Mouse (Mus musculus): ENCODE data around the gene Fam83d. TPM values are rescaled to one million over a fixed set of nuclear protein-coding genes. Genes with fewer than 3 reads are reported as not detected.

Gene Fam83d
- polyA plus RNA-seq, 1 experiment, result 2.2 TPM

GRCm38 (mm10) chr2:158795043-158795442 lies 27.1 kb downstream of the Fam83d start:
- no peak for TF ChIP-seq POLR2A (IDR thresholded peaks at IDR 0.05; ENCODE audit: extremely low read depth, insufficient read depth, low read length)
- no peak for TF ChIP-seq CTCF (IDR thresholded peaks at IDR 0.05; ENCODE audit: extremely low read depth, insufficient read depth, low read length)
- no peak overlapping the region for H3K27ac ChIP-seq (ENCODE audit: insufficient read depth, low read length)
- peaks cover 4% of the 10 kb centered on the region; the same call in 1 of the 2 replicates for H3K4me1 ChIP-seq (ENCODE audit: control insufficient read depth, insufficient read depth, low read length)
- peak overlapping the region; percentile 66 for H3K4me3 ChIP-seq (ENCODE audit: insufficient read depth, low read length)

GRCm38 (mm10) chr2:158795875-158796274 lies 28.0 kb downstream of the Fam83d start:
- TF ChIP-seq POLR2A (IDR thresholded peaks at IDR 0.05; ENCODE audit: extremely low read depth, insufficient read depth, low read length) (no peak), CTCF (IDR thresholded peaks at IDR 0.05; ENCODE audit: extremely low read depth, insufficient read depth, low read length) (no peak)
- Histone ChIP-seq H3K27ac (ENCODE audit: insufficient read depth, low read length) (no peak overlapping the region), H3K4me1 (ENCODE audit: control insufficient read depth, insufficient read depth, low read length) (peaks cover 4% of the 10 kb centered on the region; the same call in 1 of the 2 replicates), H3K4me3 (ENCODE audit: insufficient read depth, low read length) (no peak overlapping the region)

DNA sequence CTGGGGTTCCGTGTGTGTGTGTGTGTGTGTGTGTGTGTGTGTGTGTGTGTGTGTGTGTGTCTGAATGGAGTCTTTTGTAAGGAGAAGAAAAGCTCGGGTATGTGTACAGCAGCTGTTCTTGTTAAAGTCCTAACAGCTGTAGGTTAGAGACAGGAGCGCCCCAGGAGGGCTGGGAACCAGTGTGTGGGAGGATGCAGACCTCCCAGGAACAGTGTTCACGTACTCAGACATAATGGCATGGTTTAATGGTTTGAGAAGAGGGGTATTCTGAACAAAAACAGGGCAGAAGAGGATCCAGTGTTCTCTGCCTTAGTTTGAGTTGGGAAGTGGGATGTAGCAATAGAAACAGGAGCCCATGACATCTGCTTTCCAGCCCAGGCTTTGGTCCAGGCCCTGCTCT lies 31.4 kb downstream of the Fam83d start:
- TF ChIP-seq CTCF (IDR thresholded peaks at IDR 0.05; ENCODE audit: extremely low read depth, insufficient read depth, low read length) (no peak), POLR2A (IDR thresholded peaks at IDR 0.05; ENCODE audit: extremely low read depth, insufficient read depth, low read length) (no peak)
- Histone ChIP-seq H3K4me3 (ENCODE audit: insufficient read depth, low read length) (no peak overlapping the region), H3K27ac (ENCODE audit: insufficient read depth, low read length) (no peak overlapping the region), H3K4me1 (ENCODE audit: control insufficient read depth, insufficient read depth, low read length) (peaks cover 2% of the 10 kb centered on the region; the same call in 1 of the 2 replicates)

DNA sequence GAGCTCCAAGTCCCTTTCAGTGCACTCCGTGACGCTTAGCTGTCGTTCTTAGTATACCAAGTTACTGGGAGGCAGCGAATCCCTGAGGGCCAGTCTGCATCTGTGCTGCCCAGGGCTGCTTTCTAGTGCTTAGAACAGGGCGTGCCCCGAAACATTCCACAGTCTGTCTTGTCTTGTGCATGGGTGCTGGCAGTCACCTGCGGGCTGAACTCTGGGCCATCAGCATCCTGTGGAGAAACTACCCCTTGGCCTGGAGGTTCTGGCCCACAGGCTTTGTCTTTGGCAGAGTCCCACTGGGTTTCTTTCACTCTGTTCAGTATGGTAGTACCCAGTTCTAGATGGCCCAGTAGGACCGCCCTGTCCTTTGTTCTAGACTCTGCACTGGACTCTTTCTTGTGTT lies 32.9 kb downstream of the Fam83d start:
- no peak overlapping the region for H3K4me3 ChIP-seq (ENCODE audit: insufficient read depth, low read length)
- TF ChIP-seq CTCF (IDR thresholded peaks at IDR 0.05; ENCODE audit: extremely low read depth, insufficient read depth, low read length) (no peak), POLR2A (IDR thresholded peaks at IDR 0.05; ENCODE audit: extremely low read depth, insufficient read depth, low read length) (no peak)
- no peaks in the 10 kb centered on the region for H3K4me1 ChIP-seq (ENCODE audit: control insufficient read depth, insufficient read depth, low read length)
- no peak overlapping the region for H3K27ac ChIP-seq (ENCODE audit: insufficient read depth, low read length)

GRCm38 (mm10) chr2:158803575-158803974 lies 35.7 kb downstream of the Fam83d start:
- Histone ChIP-seq H3K27ac (ENCODE audit: insufficient read depth, low read length) (no peak overlapping the region), H3K4me3 (ENCODE audit: insufficient read depth, low read length) (no peak overlapping the region), H3K4me1 (ENCODE audit: control insufficient read depth, insufficient read depth, low read length) (no peaks in the 10 kb centered on the region)
- TF ChIP-seq POLR2A (IDR thresholded peaks at IDR 0.05; ENCODE audit: extremely low read depth, insufficient read depth, low read length) (no peak), CTCF (IDR thresholded peaks at IDR 0.05; ENCODE audit: extremely low read depth, insufficient read depth, low read length) (no peak)

DNA sequence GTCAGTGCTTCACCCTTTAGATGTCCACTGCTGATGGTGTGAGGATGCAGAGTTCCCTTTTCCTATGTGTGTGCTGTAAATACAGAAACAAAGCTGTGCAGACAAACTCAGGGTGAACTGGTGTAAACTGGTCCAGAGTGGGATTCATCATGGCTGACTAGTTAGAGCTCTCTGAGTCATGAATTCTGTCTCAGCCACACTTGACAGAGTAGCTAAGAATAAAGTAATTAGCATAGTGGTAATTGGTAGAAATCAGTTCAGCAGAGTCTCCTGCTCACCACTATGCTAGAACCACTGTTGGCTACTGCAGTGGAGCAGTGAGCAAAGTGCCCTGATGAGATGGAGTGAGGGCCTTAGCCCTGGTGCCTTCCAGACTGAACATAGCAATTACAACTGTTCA lies 47.8 kb downstream of the Fam83d start:
- H3K27ac ChIP-seq (ENCODE audit: insufficient read depth, low read length), result no peak overlapping the region
- peaks cover 2% of the 10 kb centered on the region; the same call in 1 of the 2 replicates for H3K4me1 ChIP-seq (ENCODE audit: control insufficient read depth, insufficient read depth, low read length)
- TF ChIP-seq POLR2A (IDR thresholded peaks at IDR 0.05; ENCODE audit: extremely low read depth, insufficient read depth, low read length), result no peak
- no peak for TF ChIP-seq CTCF (IDR thresholded peaks at IDR 0.05; ENCODE audit: extremely low read depth, insufficient read depth, low read length)
- H3K4me3 ChIP-seq (ENCODE audit: insufficient read depth, low read length), result no peak overlapping the region

- H3K27ac ChIP-seq (ENCODE audit: insufficient read depth, low read length), result no peak overlapping the region
- H3K4me3 ChIP-seq (ENCODE audit: insufficient read depth, low read length), result no peak overlapping the region
- TF ChIP-seq CTCF (IDR thresholded peaks at IDR 0.05; ENCODE audit: extremely low read depth, insufficient read depth, low read length) (no peak), POLR2A (IDR thresholded peaks at IDR 0.05; ENCODE audit: extremely low read depth, insufficient read depth, low read length) (no peak)
- peaks cover 2% of the 10 kb centered on the region; the same call in 1 of the 2 replicates for H3K4me1 ChIP-seq (ENCODE audit: control insufficient read depth, insufficient read depth, low read length)
Measured at GRCm38 (mm10) chr2:158816239-158816638, 48.3 kb downstream of the Fam83d start.

DNA sequence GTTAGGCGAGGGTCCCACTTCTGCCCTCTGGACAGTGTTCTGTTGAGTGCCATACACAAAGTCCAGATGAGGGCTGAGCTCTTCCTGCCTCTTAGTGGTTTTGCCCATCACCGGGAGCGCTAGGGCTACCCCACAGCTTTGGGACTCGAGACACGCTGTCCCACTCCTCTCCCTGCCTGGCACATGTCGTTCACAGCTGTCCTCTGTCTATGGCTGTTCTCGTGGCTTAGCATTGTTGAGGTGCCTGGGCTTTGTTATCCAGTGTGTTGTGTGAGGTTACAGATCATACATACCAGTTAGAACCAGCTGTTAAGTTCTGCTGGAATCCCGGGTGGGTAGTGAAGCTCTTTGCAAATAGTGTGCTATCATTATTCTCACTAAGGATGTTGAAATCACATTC lies 49.8 kb downstream of the Fam83d start:
- Histone ChIP-seq H3K27ac (ENCODE audit: insufficient read depth, low read length) (no peak overlapping the region), H3K4me3 (ENCODE audit: insufficient read depth, low read length) (no peak overlapping the region), H3K4me1 (ENCODE audit: control insufficient read depth, insufficient read depth, low read length) (peaks cover 2% of the 10 kb centered on the region; the same call in 1 of the 2 replicates)
- TF ChIP-seq CTCF (IDR thresholded peaks at IDR 0.05; ENCODE audit: extremely low read depth, insufficient read depth, low read length) (no peak), POLR2A (IDR thresholded peaks at IDR 0.05; ENCODE audit: extremely low read depth, insufficient read depth, low read length) (no peak)

DNA sequence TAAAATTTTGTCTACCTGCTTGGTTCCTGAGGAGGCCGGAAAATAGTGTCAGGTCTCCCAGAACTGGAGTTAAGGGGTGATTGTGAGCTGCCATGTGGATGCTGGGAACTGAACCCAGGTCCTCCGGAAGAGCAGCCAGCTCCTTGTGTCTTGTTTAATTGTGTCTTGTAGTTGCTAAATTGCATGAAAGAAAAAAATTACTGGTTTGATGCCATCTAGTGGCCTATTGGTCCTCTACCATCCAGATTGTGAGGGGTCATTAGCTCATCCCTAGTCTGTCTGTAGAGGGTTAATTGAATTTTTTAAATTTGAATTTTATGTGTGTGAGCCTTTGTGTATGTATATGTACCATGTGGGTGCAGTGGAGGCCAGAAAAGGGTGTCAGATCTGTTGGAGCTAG lies 60.2 kb downstream of the Fam83d start:
- Histone ChIP-seq H3K4me3 (ENCODE audit: insufficient read depth, low read length) (no peak overlapping the region), H3K27ac (ENCODE audit: insufficient read depth, low read length) (no peak overlapping the region), H3K4me1 (ENCODE audit: control insufficient read depth, insufficient read depth, low read length) (peaks cover 5% of the 10 kb centered on the region; the same call in 1 of the 2 replicates)
- TF ChIP-seq POLR2A (IDR thresholded peaks at IDR 0.05; ENCODE audit: extremely low read depth, insufficient read depth, low read length) (no peak), CTCF (IDR thresholded peaks at IDR 0.05; ENCODE audit: extremely low read depth, insufficient read depth, low read length) (no peak)

DNA sequence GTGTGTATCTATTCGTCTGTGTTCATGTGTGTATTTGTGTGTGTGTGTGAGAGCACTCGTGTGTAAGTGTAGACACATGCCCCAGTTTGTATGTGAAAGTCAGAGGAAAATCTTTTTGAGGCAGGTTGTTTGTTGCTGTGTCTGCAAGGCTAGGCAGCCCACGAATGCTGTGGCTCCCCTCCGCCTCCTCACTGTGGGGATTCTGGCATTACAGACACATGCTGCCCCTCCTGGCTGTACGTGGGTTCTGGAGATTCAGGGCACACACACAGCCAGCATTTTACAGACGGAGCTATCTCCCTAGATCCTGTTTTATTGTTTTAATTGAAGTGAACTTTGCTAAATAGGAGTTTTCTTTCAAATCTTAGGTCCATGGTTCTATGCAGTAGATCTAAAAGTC lies 61.9 kb downstream of the Fam83d start:
- no peak for TF ChIP-seq POLR2A (IDR thresholded peaks at IDR 0.05; ENCODE audit: extremely low read depth, insufficient read depth, low read length)
- TF ChIP-seq CTCF (IDR thresholded peaks at IDR 0.05; ENCODE audit: extremely low read depth, insufficient read depth, low read length), result no peak
- no peak overlapping the region for H3K27ac ChIP-seq (ENCODE audit: insufficient read depth, low read length)
- peaks cover 9% of the 10 kb centered on the region; the same call in 1 of the 2 replicates for H3K4me1 ChIP-seq (ENCODE audit: control insufficient read depth, insufficient read depth, low read length)
- H3K4me3 ChIP-seq (ENCODE audit: insufficient read depth, low read length), result no peak overlapping the region

Measured in cortical plate, adult 2 months (tissue).